Mouse (Mus musculus): ENCODE measurements at regions not wholly inside any gene's neighbourhood (a gene's known extent, or its start where the extent isn't known, plus 50 kb on each side); places are given as distances from the start of the nearest gene placed in this dataset.

DNA sequence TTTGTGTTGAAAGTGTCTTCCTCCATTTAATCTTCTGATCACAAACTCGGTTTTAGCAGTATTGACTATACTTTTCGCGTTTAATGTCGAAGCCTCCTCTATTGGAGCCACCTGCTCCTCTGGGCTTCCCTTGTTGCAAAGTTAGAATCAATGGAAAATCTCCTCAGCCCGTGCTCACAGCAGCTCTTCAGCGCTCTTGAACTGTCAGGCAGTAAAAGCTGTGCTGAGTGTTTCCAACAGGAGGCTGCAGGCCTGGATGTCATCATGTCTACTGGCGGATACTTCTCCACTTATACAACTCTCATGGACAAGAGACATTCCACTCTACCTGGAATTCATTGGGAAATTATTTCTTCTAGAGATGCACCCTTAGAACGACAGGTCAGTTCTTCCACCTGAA is 380.4 kb upstream of the Crim1 start:
- no peak for DNase-seq (ENCODE audit: low read depth, low spot score)

DNA sequence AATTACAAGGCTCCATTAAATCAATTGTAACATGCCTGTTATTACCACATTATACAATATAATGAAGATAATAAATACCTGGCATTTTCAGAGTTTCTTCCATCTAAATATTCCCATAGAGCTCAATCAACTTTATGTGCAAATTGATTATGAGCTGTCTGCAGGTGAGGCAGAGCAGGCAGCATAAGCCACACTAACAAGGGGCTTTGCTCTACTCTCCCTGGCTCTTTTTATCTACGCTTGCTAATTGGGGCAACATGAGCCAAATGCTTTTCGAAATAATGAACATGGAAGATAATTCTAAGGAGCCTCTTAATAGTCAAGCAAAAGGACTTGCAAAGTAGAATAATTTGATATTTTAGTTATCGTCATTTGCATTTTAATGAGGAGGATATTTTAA is 356.1 kb upstream of the Crim1 start:
- DNase-seq (ENCODE audit: low read depth, low spot score) = no peak

DNA sequence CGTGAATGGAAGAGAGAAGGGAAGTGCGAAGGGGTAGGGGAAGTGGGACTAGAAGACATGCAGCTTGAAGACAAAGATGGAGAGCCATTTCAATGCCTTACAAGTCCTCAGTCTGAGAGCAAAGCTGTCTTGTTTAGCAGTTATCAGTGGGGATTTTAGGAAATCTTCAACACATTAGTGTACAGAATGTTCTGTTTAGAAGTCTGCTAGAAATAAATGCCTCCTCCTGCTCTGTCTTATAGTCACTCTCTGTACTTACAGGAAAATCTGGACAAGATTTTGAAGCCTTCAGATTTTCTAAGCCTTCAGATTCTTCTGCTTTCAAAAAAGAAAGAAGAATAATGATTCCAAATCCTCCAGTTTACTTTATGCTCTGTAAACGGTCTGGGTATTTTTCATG is 325.6 kb upstream of the Crim1 start:
- DNase-seq (ENCODE audit: low read depth, low spot score) = no peak

DNA sequence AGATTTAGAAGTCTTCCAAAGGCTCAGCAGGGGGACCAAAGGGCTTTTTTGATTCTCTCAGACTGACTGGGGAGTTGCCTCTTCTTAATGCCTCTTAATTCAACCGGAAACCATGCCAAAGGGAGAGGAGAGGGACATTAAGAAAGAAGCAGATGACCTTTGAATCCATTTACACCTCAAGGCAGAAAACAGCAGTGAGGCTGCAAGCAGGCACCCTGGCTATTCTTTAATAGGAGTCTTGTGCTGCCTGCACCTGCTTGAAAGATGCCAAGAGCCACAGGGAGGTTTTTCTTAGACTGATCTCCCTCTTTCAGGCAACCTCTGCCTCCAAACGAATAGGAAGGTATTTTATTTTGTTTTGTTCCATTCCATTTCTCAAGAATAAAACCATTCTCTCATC is 323.0 kb upstream of the Crim1 start:
- DNase-seq (ENCODE audit: low read depth, low spot score) = no peak

DNA sequence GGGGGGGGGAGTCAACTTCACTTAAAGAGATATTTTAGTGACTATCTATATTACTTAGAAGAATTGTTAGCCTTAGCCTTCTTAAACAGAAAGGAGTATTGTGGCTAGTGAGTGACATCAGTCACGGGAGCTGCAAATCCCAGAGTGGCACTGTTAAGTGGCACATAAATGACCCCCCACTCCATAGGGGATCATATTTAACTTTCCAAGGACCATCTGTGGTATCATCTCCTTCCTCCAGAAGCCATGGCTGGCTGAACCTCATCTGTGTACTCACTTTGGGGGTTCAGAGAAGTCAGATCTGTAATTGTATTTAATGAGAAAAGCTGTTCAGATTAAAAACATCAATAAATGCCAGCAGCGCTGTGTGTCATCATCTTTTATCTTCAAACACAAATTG is 314.9 kb upstream of the Crim1 start:
- DNase-seq (ENCODE audit: low read depth, low spot score) = peak; percentile 2

DNA sequence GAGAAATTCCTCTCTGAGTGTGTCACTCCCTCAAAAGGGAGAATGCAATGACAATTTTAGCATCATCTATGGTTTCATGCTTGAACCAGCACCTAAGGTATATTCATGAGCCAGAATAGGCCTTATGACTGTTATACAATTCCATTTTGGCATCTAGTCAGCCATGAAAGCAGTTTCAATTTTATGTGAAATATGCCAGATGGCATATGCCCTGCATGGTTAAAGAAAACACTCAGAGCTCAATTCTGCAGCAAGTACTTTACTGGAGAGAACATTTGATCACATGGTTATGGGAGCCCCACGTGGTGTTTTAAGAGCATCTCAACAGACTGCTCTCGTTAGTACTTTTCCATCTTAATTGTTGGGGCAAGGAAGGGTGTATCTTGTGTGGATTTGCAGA is 310.9 kb upstream of the Crim1 start:
- DNase-seq (ENCODE audit: low read depth, low spot score) = no peak

DNA sequence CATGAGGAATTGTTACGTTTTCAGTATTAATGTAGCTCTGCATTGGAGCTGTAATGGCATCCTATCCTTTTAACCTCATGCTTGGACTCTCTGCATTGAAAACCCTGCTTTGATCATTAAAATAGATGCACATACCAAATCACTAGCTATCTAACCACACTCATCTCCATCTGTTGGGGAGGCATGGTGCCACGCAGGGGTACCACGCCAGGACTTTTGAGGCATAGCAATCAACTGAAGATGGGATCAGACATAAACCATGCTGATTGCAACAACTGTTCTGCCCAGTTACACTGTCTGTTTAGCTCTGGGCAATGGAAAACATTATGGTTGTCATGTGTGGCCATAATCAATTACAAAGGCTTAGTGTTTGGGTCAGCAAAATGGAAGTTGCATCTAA is 295.6 kb upstream of the Crim1 start:
- DNase-seq (ENCODE audit: low read depth, low spot score) = no peak

DNA sequence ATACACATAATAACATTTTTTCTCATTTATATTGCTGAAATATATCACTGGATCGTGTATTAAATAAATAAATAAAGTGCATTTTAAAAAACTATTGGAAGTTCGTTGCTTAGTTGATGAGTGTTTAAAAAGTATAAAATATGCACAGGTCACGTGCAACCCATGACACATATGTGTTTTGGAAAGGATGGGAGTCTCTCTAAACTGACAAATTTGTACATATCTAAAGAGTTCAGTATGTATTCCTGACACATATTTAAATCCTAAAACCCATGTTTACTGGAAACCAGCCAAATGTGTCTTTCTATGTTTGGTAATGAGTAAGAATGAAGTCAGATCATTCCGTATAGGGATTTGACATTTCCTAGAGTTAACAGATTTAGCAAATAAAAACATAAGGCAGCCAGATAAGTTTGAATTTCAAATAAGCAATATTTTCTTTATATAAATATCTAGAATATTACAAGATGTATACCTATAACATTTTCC is 286.0 kb upstream of the Crim1 start:
- no peak for DNase-seq (ENCODE audit: low read depth, low spot score)

DNA sequence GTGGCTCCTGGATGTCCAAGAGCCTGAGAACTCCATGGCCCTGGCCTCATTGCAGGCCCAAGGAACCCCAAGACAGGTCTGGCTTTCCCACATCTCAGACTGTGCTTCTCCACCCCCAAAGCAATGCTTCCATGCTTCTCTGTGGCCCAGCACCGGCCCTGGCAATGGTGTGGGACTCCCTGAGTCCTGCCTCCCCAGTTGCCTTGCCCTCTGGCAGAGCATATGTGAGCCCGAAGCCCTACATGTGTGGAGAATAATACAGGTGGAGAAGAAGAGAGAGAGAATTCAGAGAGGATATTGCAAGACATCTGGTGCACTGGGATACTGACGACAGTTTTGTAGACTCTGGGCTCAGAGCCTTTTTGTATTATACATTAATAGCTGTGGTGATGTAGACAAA is 269.8 kb upstream of the Crim1 start:
- DNase-seq (ENCODE audit: low read depth, low spot score) = no peak

DNA sequence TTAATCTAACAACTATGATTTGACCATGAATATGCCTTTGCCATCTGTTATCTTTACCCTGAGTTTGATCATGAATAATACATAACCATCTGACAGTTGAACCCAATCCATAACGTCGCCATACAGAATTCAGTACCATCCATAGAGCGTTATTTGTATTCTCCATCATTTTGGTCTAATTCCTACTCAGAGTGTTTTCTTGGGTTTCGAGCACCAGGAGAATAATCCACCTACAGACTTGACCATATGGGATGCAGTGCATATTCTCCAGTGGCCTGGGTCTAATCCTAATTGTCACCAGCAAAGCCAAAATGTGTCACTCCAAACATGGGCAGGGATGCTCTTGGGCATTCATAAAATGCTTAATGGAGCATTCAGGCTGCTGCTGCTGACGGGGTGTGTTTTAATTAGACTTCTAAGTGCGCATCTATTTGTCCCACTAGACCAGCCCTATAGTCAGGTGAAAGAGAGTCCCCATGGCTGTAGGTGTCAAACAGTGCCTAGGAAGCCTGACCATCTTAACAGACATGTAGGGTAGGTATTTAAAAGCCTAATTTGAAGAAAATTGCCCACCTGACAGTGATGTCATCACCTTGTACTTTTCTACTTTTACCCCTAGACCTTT is 269.0 kb upstream of the Crim1 start:
- DNase-seq (ENCODE audit: low read depth, low spot score) = peak; percentile 3

DNA sequence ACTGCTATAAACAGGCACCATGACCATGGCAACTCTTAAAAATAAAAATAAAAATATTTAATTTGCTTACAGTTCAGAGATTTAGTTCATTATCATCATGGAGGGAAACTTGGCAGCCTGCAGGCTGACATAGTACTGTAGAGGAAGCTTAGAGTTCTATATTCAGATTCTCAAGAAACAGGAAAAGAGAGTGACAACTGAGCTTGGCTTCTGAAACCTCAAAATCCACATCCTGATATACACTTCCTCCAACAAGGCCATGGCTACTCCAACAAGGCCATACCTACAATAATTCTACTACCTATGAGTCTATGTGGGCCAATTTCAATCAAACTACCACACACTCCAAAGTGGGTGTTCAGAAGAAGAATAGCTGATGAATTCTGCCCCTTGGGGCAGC is 266.9 kb upstream of the Crim1 start:
- DNase-seq (ENCODE audit: low read depth, low spot score) = no peak

DNA sequence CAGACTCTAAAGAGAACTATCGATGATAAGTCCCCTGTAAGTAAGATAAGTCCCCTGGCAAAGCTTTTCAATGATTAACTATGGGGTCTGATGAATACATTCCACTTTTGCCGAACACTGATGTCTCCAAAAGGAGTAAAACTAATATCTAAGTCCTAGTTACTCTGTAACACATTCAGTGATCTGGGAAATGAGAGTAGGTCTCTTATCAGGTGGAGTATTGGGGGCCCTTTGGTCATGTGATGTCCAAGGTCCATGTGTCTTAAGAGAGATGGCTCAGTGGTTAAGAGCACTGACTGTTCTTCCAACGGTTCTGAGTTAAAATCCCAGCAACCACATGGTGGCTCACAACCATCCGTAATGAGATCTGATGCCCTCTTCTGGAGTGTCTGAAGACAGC is 242.0 kb upstream of the Crim1 start:
- DNase-seq (ENCODE audit: low read depth, low spot score) = no peak

DNA sequence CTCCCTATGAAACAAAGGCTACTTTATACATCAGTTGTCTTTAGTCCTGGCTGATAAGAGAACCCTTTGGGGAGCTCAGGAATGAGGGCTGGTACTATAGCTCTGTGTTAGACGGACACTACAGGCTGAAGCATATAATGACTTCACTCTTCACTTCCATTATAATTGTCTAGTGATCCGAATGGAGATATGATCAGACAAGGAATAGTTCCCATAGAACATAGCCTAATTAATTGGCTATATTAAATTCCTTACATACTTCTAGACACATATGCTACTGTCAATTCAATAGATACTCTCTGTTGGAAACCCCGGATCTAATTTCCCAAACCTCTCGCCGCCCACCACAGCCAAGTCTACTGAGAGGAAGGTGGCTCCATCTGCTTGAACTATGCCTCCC is 238.8 kb upstream of the Crim1 start:
- no peak for DNase-seq (ENCODE audit: low read depth, low spot score)

DNA sequence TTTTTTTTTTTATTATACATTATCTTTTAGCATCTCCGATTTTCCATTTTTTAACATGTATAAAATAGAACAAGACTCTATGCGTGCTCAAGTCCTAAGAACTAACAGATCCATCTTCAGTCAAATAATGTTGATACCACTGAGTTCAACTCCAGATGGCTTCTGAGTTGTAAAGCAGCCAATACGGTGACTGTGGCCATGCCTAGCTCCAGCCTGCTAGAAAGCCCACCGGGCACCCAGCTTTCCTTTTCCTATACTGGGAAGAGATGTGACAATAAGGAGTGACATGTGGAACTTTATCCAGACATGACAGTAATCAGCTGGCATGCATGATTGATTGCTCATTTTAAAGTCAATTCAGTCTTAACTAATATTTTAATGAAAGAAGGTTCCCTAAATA is 236.7 kb upstream of the Crim1 start:
- DNase-seq (ENCODE audit: low read depth, low spot score) = no peak

DNA sequence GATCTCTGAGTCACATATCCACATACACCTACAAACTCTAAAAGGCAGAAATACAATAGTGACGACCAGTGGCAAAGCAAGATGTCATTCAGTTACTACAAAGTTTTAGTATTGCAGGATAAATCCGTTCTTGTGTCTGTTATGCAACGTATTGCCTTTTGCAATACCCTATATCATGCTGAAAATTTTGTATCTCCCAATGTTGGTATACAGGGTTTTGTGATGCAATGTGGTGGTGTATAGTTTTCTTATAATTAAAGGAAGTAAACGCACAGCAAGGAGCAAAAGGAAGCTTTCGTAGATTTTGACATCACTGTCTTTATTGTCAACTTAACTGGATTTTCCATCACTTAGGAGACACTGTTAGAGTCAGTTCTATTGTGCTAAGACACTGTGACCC is 231.5 kb upstream of the Crim1 start:
- DNase-seq (ENCODE audit: low read depth, low spot score) = no peak

DNA sequence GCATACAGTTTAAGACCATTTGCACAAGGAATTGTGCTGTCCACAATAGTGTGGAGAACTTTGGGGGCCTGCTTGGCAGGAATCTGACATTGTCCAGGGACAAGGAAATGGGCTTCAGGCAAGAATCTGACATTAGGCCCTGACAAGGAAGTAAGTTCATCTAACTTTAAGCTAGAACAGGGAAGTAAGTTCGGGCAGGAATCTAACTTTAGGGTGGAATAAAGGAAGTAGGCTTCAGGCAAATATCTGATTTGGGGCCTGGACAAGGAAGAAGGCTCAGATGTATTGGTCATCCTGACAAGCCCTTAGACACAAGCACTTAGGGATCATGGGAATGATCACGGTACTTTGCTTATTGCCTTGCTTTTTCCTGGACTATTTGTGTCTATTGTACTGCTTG is 230.9 kb upstream of the Crim1 start:
- no peak for DNase-seq (ENCODE audit: low read depth, low spot score)

Data from mesoderm, embryonic 11.5 days (tissue).